Mouse (Mus musculus): ENCODE results near the gene Ltn1. TPM values are rescaled to one million over a fixed set of nuclear protein-coding genes. Genes with fewer than 3 reads are reported as not detected.
A peak's percentile ranks its signal among the peaks of the same experiment; 100 is the strongest.

Gene Ltn1
- polyA plus RNA-seq, 1 experiment from 2014 or later, result 32.4 TPM

DNA sequence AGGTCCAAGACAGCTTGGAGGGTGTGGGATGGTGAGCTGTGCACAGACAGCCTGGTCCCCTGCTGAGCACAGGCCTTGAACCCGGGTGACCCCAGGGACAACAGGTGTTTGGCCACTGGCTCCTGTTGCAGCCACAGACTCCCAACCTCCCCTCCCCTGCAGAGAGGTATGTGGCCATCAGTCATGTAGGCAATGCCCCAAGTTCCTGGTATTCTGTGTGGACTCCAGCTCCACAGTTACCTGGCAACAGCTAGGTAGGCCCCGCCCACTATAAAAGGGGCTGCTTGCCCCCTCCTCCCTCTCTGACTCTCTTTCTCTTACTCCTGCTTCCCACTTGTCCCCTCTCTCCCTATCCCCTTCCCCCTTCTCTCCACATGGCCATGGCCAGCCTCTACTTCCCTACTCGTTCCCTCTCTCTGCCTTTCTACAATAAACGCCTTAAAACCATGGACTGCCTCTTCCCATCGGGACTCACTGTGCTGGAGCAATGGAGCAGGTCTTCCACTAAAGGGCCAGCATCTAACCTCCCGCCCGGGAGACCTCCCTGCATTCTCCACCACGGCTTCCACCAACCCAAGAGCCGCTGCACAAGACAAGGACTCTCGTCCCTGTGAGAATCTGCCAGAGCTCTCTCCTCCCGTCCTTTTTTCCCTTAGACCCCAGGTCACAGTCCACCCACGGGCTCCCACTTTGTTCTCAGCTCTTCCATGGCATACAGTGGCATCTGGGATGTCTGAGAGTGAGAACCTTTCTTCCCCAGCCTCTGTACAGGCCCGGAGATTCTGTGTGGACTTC is 3.2 kb upstream of the Ltn1 start:
- no peak for DNase-seq (ENCODE audit: low spot score)
- WGBS, result 86% methylated on average over 13 of the region's 13 CpGs
- no peaks in the 10 kb centered on the region for H3K4me1 ChIP-seq (ENCODE audit: control insufficient read depth, insufficient read depth, low read length)

DNA sequence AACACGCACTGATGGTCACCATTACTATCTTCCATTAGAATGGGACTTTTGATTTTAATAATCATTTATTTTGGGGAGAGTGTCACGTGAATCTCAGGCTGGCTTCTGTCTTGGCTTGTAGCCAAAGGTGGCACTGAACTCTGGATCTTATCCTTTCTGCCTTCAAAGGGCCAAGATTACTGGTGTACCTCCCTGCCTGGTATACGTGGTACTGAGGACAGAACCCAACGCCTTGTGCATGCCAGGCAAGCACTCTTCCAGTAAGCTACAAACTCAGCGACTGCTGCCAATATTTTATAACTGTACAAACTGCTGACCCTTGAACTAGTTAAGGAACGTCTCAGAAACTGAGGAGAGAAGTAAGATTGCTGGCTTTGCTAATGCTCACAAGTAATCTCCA is 2.5 kb upstream of the Ltn1 start:
- Histone ChIP-seq H3K27ac (replicated peaks; ENCODE audit: low read depth, low read length) (no peak overlapping the region), H3K9me3 (replicated peaks; ENCODE audit: control insufficient read depth, low read length) (no peaks in the 10 kb centered on the region), H3K4me3 (ENCODE audit: low read depth, low read length) (no peak overlapping the region), H3K4me2 (ENCODE audit: low read depth, low read length) (no peak overlapping the region), H3K36me3 (replicated peaks; ENCODE audit: control insufficient read depth, insufficient read depth, low read depth, low read length) (no peaks in the 10 kb centered on the region), H3K27me3 (ENCODE audit: control insufficient read depth, insufficient read depth, low read length) (no peaks in the 10 kb centered on the region), H3K4me1 (ENCODE audit: control insufficient read depth, insufficient read depth, low read length) (no peaks in the 10 kb centered on the region), H3K9ac (replicated peaks; ENCODE audit: low read length) (no peak overlapping the region)
- no peak for DNase-seq (ENCODE audit: low spot score)
- ATAC-seq (replicated peaks; ENCODE audit: insufficient number of reproducible peaks, low FRiP score, low TSS enrichment, low read depth), result no peak
- WGBS, result 84% methylated on average over 6 of the region's 6 CpGs

More for the DNA sequence above, 3.2 kb upstream of the Ltn1 start:
- no peaks in the 10 kb centered on the region for H3K36me3 ChIP-seq (replicated peaks; ENCODE audit: control insufficient read depth, insufficient read depth, low read depth, low read length)
- H3K9ac ChIP-seq (replicated peaks; ENCODE audit: low read length), result no peak overlapping the region
- H3K4me3 ChIP-seq (ENCODE audit: low read depth, low read length), result no peak overlapping the region
- no peak overlapping the region for H3K4me2 ChIP-seq (ENCODE audit: low read depth, low read length)
- no peak for ATAC-seq (replicated peaks; ENCODE audit: insufficient number of reproducible peaks, low FRiP score, low TSS enrichment, low read depth)
- H3K27ac ChIP-seq (replicated peaks; ENCODE audit: low read depth, low read length), result no peak overlapping the region
- H3K9me3 ChIP-seq (replicated peaks; ENCODE audit: control insufficient read depth, low read length), result no peaks in the 10 kb centered on the region
- H3K27me3 ChIP-seq (ENCODE audit: control insufficient read depth, insufficient read depth, low read length), result no peaks in the 10 kb centered on the region

DNA sequence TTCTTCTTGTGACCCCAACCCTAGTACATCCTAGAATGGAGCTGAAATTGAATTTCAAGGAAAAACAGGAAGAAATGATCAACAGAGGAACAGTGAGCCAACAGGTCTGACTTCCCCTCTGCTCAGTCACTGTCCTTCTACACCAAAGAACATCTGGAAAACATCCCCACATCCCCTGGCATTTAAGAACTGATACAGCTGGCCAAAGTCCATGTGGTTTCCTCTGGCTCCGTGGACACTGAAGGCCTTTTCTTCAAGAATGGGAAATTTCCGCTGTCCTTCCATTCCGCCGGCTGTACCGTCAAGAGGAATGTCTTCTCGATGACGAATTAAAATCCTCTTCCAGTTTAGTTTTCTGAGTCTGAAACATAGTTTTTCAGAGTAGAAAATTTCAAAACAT is 1.9 kb upstream of the Ltn1 start:
- WGBS, result 87% methylated on average over 7 of the region's 7 CpGs
- Histone ChIP-seq H3K27me3 (ENCODE audit: control insufficient read depth, insufficient read depth, low read length) (no peaks in the 10 kb centered on the region), H3K4me2 (ENCODE audit: low read depth, low read length) (no peak overlapping the region), H3K9ac (replicated peaks; ENCODE audit: low read length) (no peak overlapping the region), H3K4me3 (ENCODE audit: low read depth, low read length) (no peak overlapping the region), H3K27ac (replicated peaks; ENCODE audit: low read depth, low read length) (no peak overlapping the region), H3K36me3 (replicated peaks; ENCODE audit: control insufficient read depth, insufficient read depth, low read depth, low read length) (no peaks in the 10 kb centered on the region), H3K9me3 (replicated peaks; ENCODE audit: control insufficient read depth, low read length) (no peaks in the 10 kb centered on the region), H3K4me1 (ENCODE audit: control insufficient read depth, insufficient read depth, low read length) (no peaks in the 10 kb centered on the region)
- ATAC-seq (replicated peaks; ENCODE audit: insufficient number of reproducible peaks, low FRiP score, low TSS enrichment, low read depth) (no peak), DNase-seq (ENCODE audit: low spot score) (no peak)

DNA sequence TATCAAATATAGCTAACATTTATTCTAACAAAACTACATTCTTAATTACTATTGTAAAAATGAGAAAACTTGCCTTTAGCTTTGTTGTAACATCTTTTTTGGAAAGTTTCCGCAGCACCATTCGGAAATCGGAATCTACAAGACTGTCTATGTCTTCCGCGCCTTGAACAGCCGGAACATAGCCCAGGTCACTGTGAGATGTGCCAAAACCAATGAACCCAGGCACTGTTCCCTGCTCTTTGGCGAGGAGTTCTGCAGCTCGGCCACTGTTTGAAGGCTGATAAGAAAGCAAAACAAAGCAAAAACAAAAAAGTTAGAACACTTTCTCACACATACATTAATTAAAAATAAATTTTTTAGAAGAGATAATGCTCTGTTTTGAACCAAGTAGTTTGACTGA is 4.9 kb downstream of the Ltn1 start:
- Histone ChIP-seq H3K27me3 (ENCODE audit: control insufficient read depth, insufficient read depth, low read length) (no peaks in the 10 kb centered on the region), H3K36me3 (replicated peaks; ENCODE audit: control insufficient read depth, insufficient read depth, low read depth, low read length) (peaks cover 8% of the 10 kb centered on the region), H3K4me2 (ENCODE audit: low read depth, low read length) (no peak overlapping the region), H3K27ac (replicated peaks; ENCODE audit: low read depth, low read length) (no peak overlapping the region), H3K9ac (replicated peaks; ENCODE audit: low read length) (no peak overlapping the region), H3K4me1 (ENCODE audit: control insufficient read depth, insufficient read depth, low read length) (no peaks in the 10 kb centered on the region), H3K9me3 (replicated peaks; ENCODE audit: control insufficient read depth, low read length) (no peaks in the 10 kb centered on the region), H3K4me3 (ENCODE audit: low read depth, low read length) (no peak overlapping the region)
- ATAC-seq (replicated peaks; ENCODE audit: insufficient number of reproducible peaks, low FRiP score, low TSS enrichment, low read depth), result no peak
- DNase-seq (ENCODE audit: low spot score), result no peak
- 93% methylated on average over 8 of the region's 8 CpGs for WGBS

DNA sequence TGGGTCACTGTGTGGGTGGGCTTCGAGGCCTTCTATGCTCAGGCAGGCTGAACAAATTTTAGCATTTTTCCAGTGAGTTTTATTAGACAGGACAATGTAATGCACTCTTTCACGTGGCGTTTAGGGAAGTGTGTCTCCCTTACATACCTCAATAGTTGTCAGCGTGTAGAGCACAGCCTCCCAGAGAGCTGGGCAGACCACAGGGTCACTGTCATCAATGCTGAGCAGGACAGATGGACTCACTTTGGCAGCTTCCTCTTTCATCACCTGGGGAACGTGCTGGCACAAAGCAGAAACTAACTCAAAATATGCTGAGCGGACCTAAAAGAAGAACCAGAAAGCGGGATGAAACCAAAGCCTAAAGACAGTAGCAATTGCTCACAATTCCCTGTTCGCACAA is 11.8 kb downstream of the Ltn1 start:
- H3K27me3 ChIP-seq (ENCODE audit: control insufficient read depth, insufficient read depth, low read length), result no peaks in the 10 kb centered on the region
- no peak overlapping the region for H3K4me2 ChIP-seq (ENCODE audit: low read depth, low read length)
- ATAC-seq (replicated peaks; ENCODE audit: insufficient number of reproducible peaks, low FRiP score, low TSS enrichment, low read depth) (no peak), DNase-seq (ENCODE audit: low spot score) (no peak)
- H3K9me3 ChIP-seq (replicated peaks; ENCODE audit: control insufficient read depth, low read length), result no peaks in the 10 kb centered on the region
- no peak overlapping the region for H3K4me3 ChIP-seq (ENCODE audit: low read depth, low read length)
- H3K27ac ChIP-seq (replicated peaks; ENCODE audit: low read depth, low read length), result no peak overlapping the region
- H3K4me1 ChIP-seq (ENCODE audit: control insufficient read depth, insufficient read depth, low read length), result no peaks in the 10 kb centered on the region
- WGBS, result 94% methylated on average over 8 of the region's 8 CpGs
- no peak overlapping the region for H3K9ac ChIP-seq (replicated peaks; ENCODE audit: low read length)
- peaks cover 26% of the 10 kb centered on the region for H3K36me3 ChIP-seq (replicated peaks; ENCODE audit: control insufficient read depth, insufficient read depth, low read depth, low read length)

DNA sequence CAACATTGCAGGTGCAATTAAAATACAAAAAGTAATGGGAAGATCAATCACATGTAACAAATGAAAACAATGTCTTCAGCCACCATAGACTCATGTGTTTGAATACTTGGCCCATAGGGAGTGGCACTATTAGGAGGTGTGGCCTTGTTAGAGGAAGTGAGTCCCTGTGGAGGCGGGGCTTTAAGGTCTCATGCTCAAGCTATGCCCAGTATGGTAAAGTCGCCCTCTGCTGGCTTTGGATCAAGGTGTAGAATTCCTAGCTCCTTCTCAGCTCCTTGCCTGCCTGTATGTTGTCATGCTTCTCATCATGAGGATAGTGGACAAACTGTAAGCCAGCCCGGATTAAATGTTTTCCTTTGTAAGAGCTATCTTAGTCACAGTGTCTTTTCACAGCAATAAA is 27.4 kb downstream of the Ltn1 start:
- no peak overlapping the region for H3K4me3 ChIP-seq (ENCODE audit: low read depth, low read length)
- H3K9ac ChIP-seq (replicated peaks; ENCODE audit: low read length), result no peak overlapping the region
- H3K4me1 ChIP-seq (ENCODE audit: control insufficient read depth, insufficient read depth, low read length), result no peaks in the 10 kb centered on the region
- ATAC-seq (replicated peaks; ENCODE audit: insufficient number of reproducible peaks, low FRiP score, low TSS enrichment, low read depth) (no peak), DNase-seq (ENCODE audit: low spot score) (peak; percentile 8)
- H3K36me3 ChIP-seq (replicated peaks; ENCODE audit: control insufficient read depth, insufficient read depth, low read depth, low read length), result peaks cover 4% of the 10 kb centered on the region
- no peaks in the 10 kb centered on the region for H3K9me3 ChIP-seq (replicated peaks; ENCODE audit: control insufficient read depth, low read length)
- H3K4me2 ChIP-seq (ENCODE audit: low read depth, low read length), result no peak overlapping the region
- 83% methylated on average over 3 of the region's 3 CpGs for WGBS
- H3K27ac ChIP-seq (replicated peaks; ENCODE audit: low read depth, low read length), result no peak overlapping the region
- H3K27me3 ChIP-seq (ENCODE audit: control insufficient read depth, insufficient read depth, low read length), result no peaks in the 10 kb centered on the region

DNA sequence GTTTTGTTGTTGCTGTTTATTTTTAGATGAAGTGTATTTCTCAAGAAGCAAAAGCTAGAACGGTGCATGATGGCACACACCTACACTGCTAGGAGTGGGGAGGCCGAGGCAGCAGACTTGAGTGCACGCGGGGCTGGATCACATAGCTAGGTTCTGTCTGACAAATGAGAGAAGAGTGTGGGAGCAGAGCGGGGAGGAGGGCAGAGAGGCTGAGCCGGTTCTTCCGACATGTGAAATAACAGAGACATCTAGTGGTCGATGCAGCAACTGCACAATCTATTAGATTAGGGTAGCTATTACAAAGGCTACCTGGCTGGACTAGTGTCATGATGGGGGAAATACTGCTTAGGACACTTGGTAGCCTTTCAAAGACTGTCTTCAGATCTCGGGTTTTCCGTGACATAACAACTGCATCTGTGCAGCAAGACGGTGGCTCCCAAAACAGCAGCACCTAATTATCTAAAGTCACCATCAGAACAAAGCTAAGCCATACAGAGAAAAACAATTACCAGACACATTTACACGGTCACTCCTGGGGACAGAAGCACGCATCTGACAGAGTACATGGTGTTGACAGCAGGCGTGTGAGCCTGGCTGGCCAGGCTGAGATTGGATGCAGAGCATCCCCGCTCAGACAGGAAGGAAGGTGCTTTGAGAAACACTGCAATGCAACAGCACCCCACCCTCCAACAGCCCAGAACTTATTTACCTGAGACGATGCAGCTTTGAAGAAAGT is 38.4 kb downstream of the Ltn1 start:
- ATAC-seq (replicated peaks; ENCODE audit: insufficient number of reproducible peaks, low FRiP score, low TSS enrichment, low read depth) (peak; percentile 70; the same call in 1 of the 2 replicates), DNase-seq (ENCODE audit: low spot score) (peak; percentile 82)
- Histone ChIP-seq H3K36me3 (replicated peaks; ENCODE audit: control insufficient read depth, insufficient read depth, low read depth, low read length) (peaks cover 3% of the 10 kb centered on the region; the same call in 1 of the 2 replicates), H3K9ac (replicated peaks; ENCODE audit: low read length) (no peak overlapping the region), H3K27ac (replicated peaks; ENCODE audit: low read depth, low read length) (no peak overlapping the region), H3K4me3 (ENCODE audit: low read depth, low read length) (no peak overlapping the region), H3K27me3 (ENCODE audit: control insufficient read depth, insufficient read depth, low read length) (no peaks in the 10 kb centered on the region), H3K4me2 (ENCODE audit: low read depth, low read length) (no peak overlapping the region), H3K9me3 (replicated peaks; ENCODE audit: control insufficient read depth, low read length) (no peaks in the 10 kb centered on the region), H3K4me1 (ENCODE audit: control insufficient read depth, insufficient read depth, low read length) (no peaks in the 10 kb centered on the region)
- 58% methylated on average over 16 of the region's 16 CpGs for WGBS

DNA sequence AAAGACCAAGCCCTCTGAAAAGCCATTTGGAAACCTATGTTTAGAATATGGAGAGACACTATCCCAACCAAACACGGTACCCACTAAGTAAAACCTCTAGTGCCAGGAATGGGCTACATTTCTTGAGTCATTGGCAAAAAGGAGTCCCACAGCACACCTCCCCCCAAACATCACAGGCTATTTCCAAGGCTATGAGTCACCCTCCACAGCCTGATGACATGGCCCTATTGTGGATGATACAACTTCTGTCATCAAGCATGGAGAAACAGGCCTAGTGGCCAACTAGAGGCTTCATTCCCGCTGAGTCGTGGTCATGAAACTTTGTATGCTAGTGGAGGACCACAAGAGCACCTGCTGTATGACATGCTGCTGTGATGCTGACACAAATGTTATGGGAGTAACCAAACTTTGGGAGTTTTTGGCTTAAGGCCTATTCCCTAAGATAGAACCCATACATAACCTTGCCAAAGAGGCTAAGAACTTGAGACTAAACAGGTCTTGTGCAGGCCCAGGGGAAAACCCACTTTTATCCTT is 44.9 kb downstream of the Ltn1 start:
- H3K27ac ChIP-seq (replicated peaks; ENCODE audit: low read depth, low read length), result no peak overlapping the region
- no peaks in the 10 kb centered on the region; the same call in 1 of the 2 replicates for H3K36me3 ChIP-seq (replicated peaks; ENCODE audit: control insufficient read depth, insufficient read depth, low read depth, low read length)
- no peak overlapping the region for H3K4me3 ChIP-seq (ENCODE audit: low read depth, low read length)
- no peak overlapping the region for H3K9ac ChIP-seq (replicated peaks; ENCODE audit: low read length)
- 97% methylated on average over 3 of the region's 3 CpGs for WGBS
- DNase-seq (ENCODE audit: low spot score) (no peak), ATAC-seq (replicated peaks; ENCODE audit: insufficient number of reproducible peaks, low FRiP score, low TSS enrichment, low read depth) (no peak)
- H3K4me2 ChIP-seq (ENCODE audit: low read depth, low read length), result no peak overlapping the region
- no peaks in the 10 kb centered on the region for H3K9me3 ChIP-seq (replicated peaks; ENCODE audit: control insufficient read depth, low read length)
- H3K27me3 ChIP-seq (ENCODE audit: control insufficient read depth, insufficient read depth, low read length), result no peaks in the 10 kb centered on the region
- no peaks in the 10 kb centered on the region for H3K4me1 ChIP-seq (ENCODE audit: control insufficient read depth, insufficient read depth, low read length)
